Comparison of ENCODE assay signal across 17 mouse cellular contexts in genomic region chr4:40106004-40106536, GRCm38 (mm10).
"Had no signal": no experiment of that assay in that cellular context is flagged by ENCODE, and none has a peak within 500 bp of the region (broad histone marks: within the 10 kb centered on the region; RNA-seq: fewer than 3 reads in every experiment).

No protein-coding gene starts in this region.

- ATAC-seq: liver, embryonic 12.5 days had no signal

- H3K4me3 ChIP-seq: layer of hippocampus, adult 2 months; limb, embryonic 10.5 days; limb, embryonic 13.5 days; liver, embryonic 12.5 days; liver, embryonic 15.5 days; lung, embryonic 15.5 days had no signal

- H3K9me3 ChIP-seq: limb, embryonic 10.5 days; limb, embryonic 13.5 days; liver, embryonic 12.5 days; liver, embryonic 15.5 days; lung, embryonic 15.5 days had no signal

- H3K4me2 ChIP-seq: limb, embryonic 13.5 days; liver, embryonic 12.5 days; liver, embryonic 15.5 days; lung, embryonic 15.5 days; midbrain, embryonic 11.5 days had no signal

- H3K9ac ChIP-seq: limb, embryonic 13.5 days; liver, embryonic 12.5 days; liver, embryonic 15.5 days; lung, embryonic 15.5 days had no signal

- H3K27ac ChIP-seq: kidney, postnatal 0 days; layer of hippocampus, adult 2 months; limb, embryonic 10.5 days; limb, embryonic 13.5 days; liver, embryonic 12.5 days; liver, embryonic 15.5 days; lung, embryonic 15.5 days had no signal

- DNase-seq: kidney, postnatal 25 days; layer of hippocampus, adult 9-11 months; liver; lung, adult 18-20 months; lung, postnatal 14 days; lung, postnatal 4 days; midbrain, embryonic 14.5 days; thymus, adult 18-20 months; thymus, postnatal 36 days had no signal

- H3K27me3 ChIP-seq: limb, embryonic 13.5 days; liver, embryonic 12.5 days; liver, embryonic 15.5 days; lung, embryonic 15.5 days had no signal

- H3K36me3 ChIP-seq: limb, embryonic 10.5 days; limb, embryonic 13.5 days; liver, embryonic 12.5 days; liver, embryonic 15.5 days; lung, embryonic 15.5 days had no signal

- H3K4me1 ChIP-seq: limb, embryonic 10.5 days; limb, embryonic 13.5 days; liver, embryonic 12.5 days; liver, embryonic 15.5 days; lung, embryonic 15.5 days had no signal
